Mouse (Mus musculus): Measurements from ENCODE around the gene Mphosph6.

Gene Mphosph6

GRCm38 (mm10) chr8:117765947-117766346 lies 35.8 kb downstream of the Mphosph6 start:
- DNase-seq = no peak

DNA sequence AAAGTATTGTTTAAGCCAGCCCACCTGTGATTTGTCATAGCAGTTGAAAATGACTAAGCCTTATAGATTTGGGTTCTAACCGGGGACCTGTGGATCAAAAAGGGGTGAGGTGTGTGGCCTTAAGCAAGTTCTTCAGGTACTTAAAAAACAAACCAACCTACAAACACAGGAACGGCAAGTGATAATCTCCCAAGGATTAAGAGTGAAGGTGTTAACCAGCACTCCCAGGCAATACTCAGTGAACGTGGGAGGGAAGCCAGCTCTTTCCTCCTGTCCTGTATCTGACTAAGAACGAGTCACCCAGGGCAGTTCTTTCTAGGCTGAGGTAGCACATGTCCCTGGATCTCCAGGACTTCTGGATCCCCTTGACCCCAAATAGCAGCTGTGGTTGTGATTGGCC lies 37.1 kb downstream of the Mphosph6 start:
- DNase-seq = no peak

GRCm38 (mm10) chr8:117762776-117763175 lies 39.0 kb downstream of the Mphosph6 start:
- DNase-seq = no peak

DNA sequence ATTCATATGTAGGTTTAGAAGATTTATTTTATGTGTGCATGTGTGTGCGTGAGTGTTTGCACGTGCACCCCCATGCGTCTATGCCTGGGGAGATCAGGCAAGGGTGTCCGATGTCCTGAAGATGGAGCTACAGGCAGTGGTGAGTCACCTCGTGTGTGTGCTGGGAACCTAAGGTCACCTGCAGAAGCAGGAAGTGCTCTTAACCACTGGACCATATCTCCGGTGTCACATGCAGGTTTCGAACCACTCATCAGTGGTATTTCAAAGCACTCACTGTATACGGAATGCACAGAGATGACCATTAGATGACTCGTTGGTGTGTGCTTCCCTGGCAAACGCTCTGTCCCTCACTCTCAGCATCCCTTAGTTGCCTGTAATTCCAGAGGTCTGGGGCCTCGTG lies 43.8 kb downstream of the Mphosph6 start:
- DNase-seq = no peak

DNA sequence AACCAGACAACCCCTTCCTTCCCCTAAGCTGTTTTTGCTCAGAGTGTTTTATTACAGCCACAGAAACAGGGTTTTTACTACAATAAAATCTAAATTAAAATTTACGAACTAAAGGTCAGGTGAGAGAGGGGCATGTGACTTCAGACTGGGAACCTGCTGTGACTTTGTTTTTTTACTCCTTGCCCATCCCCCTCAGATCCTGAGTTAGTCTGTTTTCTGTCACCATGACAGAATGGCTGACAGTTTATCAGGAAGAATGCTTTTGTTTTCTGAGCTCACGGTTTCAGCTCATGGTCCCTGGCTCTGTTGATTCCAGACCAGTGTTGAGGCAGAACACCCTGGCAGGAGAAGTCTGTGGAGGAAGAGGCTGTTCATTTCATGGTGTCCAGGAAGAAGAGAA lies 52.3 kb downstream of the Mphosph6 start:
- DNase-seq = no peak

- DNase-seq = no peak
Measured at GRCm38 (mm10) chr8:117747886-117748730, 53.6 kb downstream of the Mphosph6 start.

- DNase-seq = no peak
Measured at GRCm38 (mm10) chr8:117747428-117747827, 54.3 kb downstream of the Mphosph6 start.

DNA sequence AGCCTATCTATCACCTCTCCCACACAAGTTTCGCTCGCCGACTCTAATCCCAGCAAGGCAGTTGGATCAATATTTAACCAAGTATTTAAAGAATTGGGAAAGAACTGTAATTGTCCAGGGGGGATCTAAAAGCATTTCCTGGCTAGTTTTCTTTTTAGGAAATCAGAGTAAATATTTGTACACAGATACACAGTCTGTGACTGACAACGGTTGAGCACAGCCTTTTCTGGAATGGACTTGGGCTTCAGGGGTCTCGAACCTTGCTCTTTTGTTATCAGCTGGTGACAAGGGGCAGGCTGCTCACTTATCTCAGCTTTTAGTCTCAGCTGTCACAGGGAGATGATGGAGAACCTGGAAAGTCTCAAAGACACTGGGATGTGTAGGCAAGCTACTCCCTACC lies 55.1 kb downstream of the Mphosph6 start:
- DNase-seq = no peak

DNA sequence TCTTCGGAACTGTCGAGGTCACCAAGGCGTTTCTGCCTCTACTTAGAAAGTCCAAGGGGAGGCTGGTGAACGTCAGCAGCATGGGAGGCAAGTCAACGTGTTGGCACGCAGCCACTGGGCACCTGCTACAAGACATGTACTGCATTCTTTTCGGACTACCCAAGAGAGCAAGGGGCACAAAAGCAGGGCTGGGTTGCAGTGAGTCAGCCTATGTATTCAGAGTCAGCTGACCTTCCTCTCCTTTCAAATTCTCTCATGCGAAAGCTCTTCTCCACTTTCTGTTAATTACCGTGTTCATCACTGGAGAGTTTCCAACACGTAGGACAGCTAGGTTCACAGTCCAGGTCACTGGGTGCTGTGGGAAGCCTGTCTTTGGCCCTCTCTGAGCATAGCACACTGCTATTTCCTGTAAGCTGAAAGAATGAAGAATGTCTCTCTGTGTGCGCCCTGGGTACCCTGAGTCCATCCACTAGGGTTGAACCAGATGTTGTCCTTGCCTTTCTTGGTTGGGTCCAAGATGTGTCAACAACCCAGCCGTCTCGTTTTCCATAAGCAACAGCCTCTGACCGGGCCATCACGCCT lies 59.2 kb downstream of the Mphosph6 start:
- DNase-seq = peak; percentile 85

Measured in kidney, postnatal 14 days (tissue).